In the genomic region with DNA sequence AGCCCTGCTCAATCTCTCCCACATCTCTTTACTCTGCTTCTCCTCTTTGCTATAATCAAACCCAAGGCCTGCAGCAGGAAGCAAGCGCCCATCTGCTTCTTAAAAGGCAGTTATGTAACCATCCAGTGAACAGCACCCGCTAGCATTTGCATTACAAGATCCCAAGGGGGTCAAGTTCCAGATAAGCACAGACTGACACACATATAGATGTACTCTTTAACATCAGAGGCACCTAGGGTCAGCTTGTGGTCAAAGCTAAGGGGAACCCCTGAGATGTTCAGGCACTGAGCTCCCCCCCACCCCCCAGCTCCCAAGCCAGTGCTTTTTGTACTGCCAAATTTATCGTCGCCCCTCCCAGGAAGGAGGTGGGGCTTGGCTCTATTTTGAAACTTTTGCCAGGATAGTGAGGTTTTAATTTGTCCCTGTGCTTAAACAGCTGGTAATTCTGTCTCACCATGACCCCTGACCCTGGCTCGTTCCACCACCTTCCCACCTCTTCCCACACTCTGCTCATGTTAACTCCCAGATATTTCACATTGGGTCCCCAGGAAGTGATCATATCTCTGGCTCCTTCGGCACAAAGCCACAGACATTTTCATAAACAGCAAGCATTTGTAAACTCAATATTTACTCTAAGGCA, we compare ENCODE assay signal across 9 mouse cellular contexts. TPM values are rescaled to one million over a fixed set of nuclear protein-coding genes. Genes with fewer than 3 reads are reported as not detected.
DNase-seq lines count a peak whose midpoint lies in the region; ATAC-seq and TF ChIP-seq lines count a peak whose summit lies in the region.
"Had no signal": no experiment of that assay in that cellular context is flagged by ENCODE, and none has a peak within 500 bp of the region (broad histone marks: within the 10 kb centered on the region; RNA-seq: fewer than 3 reads in every experiment).

No protein-coding gene starts in this region.

- peak overlapping the region; percentile 34 for H3K4me2 ChIP-seq in lung, embryonic 16.5 days (ENCODE audit: low read depth, low read length)
- H3K4me2 ChIP-seq in stomach, embryonic 14.5 days (replicated peaks; ENCODE audit: low read depth, low read length) = 0 out of 2 replicates have a peak overlapping the region, but pooled peaks have one; percentile 1

- no peak overlapping the region for H3K4me3 ChIP-seq in layer of hippocampus, adult 2 months
- H3K4me3 ChIP-seq in lung, embryonic 16.5 days (ENCODE audit: low read length) = no peak overlapping the region
- no peak overlapping the region for H3K4me3 ChIP-seq in stomach, embryonic 14.5 days (ENCODE audit: low read depth, low read length)

- no peak overlapping the region for H3K9ac ChIP-seq in lung, embryonic 16.5 days (ENCODE audit: low read length)
- no peak overlapping the region for H3K9ac ChIP-seq in stomach, embryonic 14.5 days (replicated peaks; ENCODE audit: low read depth, low read length)

- DNase-seq in urinary bladder, postnatal 25 days (ENCODE audit: low spot score) = peak; percentile 29
- DNase-seq in urinary bladder, postnatal 10 days (ENCODE audit: low spot score) = no peak
- DNase-seq in frontal cortex, postnatal 25 days (ENCODE audit: low spot score in 2 of 2) = peak; percentile 27 to 44
- DNase-seq in layer of hippocampus, adult 2 months (ENCODE audit: low spot score in 2 of 2) = peak; percentile 55 to 83
- DNase-seq in ovary, postnatal 14 days (ENCODE audit: low spot score) = no peak
- DNase-seq in retina, embryonic 14.5 days (ENCODE audit: low spot score) = no peak

- WGBS in lung, embryonic 16.5 days = 21% methylated on average over 6 of the region's 6 CpGs
- 48% methylated on average over 6 of the region's 6 CpGs for WGBS in stomach, embryonic 14.5 days

- peaks cover 46% of the 10 kb centered on the region for H3K4me1 ChIP-seq in lung, embryonic 16.5 days (replicated peaks; ENCODE audit: control insufficient read depth, insufficient read depth, low read length)
- peaks cover 15% of the 10 kb centered on the region; the same call in 1 of the 2 replicates for H3K4me1 ChIP-seq in stomach, embryonic 14.5 days (ENCODE audit: control insufficient read depth, insufficient read depth, low read length)

- H3K27me3 ChIP-seq in lung, embryonic 16.5 days (ENCODE audit: control insufficient read depth, insufficient read depth, low read depth, low read length) = no peaks in the 10 kb centered on the region
- H3K27me3 ChIP-seq in stomach, embryonic 14.5 days (ENCODE audit: control insufficient read depth, insufficient read depth, low read length) = no peaks in the 10 kb centered on the region

- ATAC-seq in lung, embryonic 16.5 days (ENCODE audit: low read depth) = peak; percentile 79
- ATAC-seq in stomach, embryonic 14.5 days (ENCODE audit: insufficient number of reproducible peaks, insufficient read depth, low FRiP score, low read depth) = no peak

- no peaks in the 10 kb centered on the region for H3K36me3 ChIP-seq in lung, embryonic 16.5 days (ENCODE audit: control insufficient read depth, insufficient read depth, low read length)
- no peaks in the 10 kb centered on the region for H3K36me3 ChIP-seq in stomach, embryonic 14.5 days (ENCODE audit: control insufficient read depth, insufficient read depth, low read length)

- H3K9me3 ChIP-seq in lung, embryonic 16.5 days (ENCODE audit: control insufficient read depth, low read length) = no peaks in the 10 kb centered on the region
- no peaks in the 10 kb centered on the region for H3K9me3 ChIP-seq in stomach, embryonic 14.5 days (ENCODE audit: control insufficient read depth, low read depth, low read length)

- H3K27ac ChIP-seq in layer of hippocampus, adult 2 months = peak overlapping the region; percentile 93
- peak overlapping the region; percentile 75 for H3K27ac ChIP-seq in lung, embryonic 16.5 days (ENCODE audit: low read length)
- peak overlapping the region; percentile 39; the same call in 1 of the 2 replicates for H3K27ac ChIP-seq in stomach, embryonic 14.5 days (ENCODE audit: low read length)

- no peak for TF ChIP-seq CTCF in layer of hippocampus, adult 2 months (conservative IDR thresholded peaks at IDR 0.05)

RNA-seq across cellular contexts. Expression of a gene that starts 7.1 kb away (rescaled TPM):
- 100 to 1,000 TPM; 125 to 134 TPM for total RNA-seq in layer of hippocampus, adult 2 months (2021)
- polyA plus RNA-seq in lung, embryonic 16.5 days (2015; fragmentation: Nextera tagmentation; extraction: Ambion mirVana) = 388 and 419 TPM in 2 replicates
- 68.4 and 74.6 TPM in 2 replicates for polyA plus RNA-seq in stomach, embryonic 14.5 days (2014; fragmentation: Nextera tagmentation; extraction: Ambion mirVana)

RNA-seq across cellular contexts. Expression of a gene that starts 32.2 kb away (rescaled TPM):
- 1 to 10 TPM; 5.5 to 6.8 TPM for total RNA-seq in layer of hippocampus, adult 2 months (2021)
- 2.7 and 3.4 TPM in 2 replicates for polyA plus RNA-seq in lung, embryonic 16.5 days (2015; fragmentation: Nextera tagmentation; extraction: Ambion mirVana)
- polyA plus RNA-seq in stomach, embryonic 14.5 days (2014; fragmentation: Nextera tagmentation; extraction: Ambion mirVana) = 2.2 and 2.7 TPM in 2 replicates

RNA-seq across cellular contexts. Expression of a gene that starts 40.8 kb away (rescaled TPM):
- total RNA-seq in layer of hippocampus, adult 2 months (2021) = 10 to 100 TPM; 68.1 to 76.2 TPM
- polyA plus RNA-seq in lung, embryonic 16.5 days (2015; fragmentation: Nextera tagmentation; extraction: Ambion mirVana) = 45.3 and 46.4 TPM in 2 replicates
- polyA plus RNA-seq in stomach, embryonic 14.5 days (2014; fragmentation: Nextera tagmentation; extraction: Ambion mirVana) = 52.9 and 56.3 TPM in 2 replicates

RNA-seq across cellular contexts. Expression of a gene that starts 41.2 kb away (rescaled TPM):
- total RNA-seq in layer of hippocampus, adult 2 months (2021) = 10 to 100 TPM; 17.7 to 22.9 TPM
- polyA plus RNA-seq in lung, embryonic 16.5 days (2015; fragmentation: Nextera tagmentation; extraction: Ambion mirVana) = 1.1 TPM in 2 replicates
- polyA plus RNA-seq in stomach, embryonic 14.5 days (2014; fragmentation: Nextera tagmentation; extraction: Ambion mirVana) = 2.2 and 3.3 TPM in 2 replicates

RNA-seq across cellular contexts. Expression of a gene that starts 41.2 kb away (rescaled TPM):
- not detected for total RNA-seq in layer of hippocampus, adult 2 months (2021)
- polyA plus RNA-seq in lung, embryonic 16.5 days (2015; fragmentation: Nextera tagmentation; extraction: Ambion mirVana) = not detected in 2 replicates
- 0.87 TPM in 1 of 2 replicates, not detected in the other for polyA plus RNA-seq in stomach, embryonic 14.5 days (2014; fragmentation: Nextera tagmentation; extraction: Ambion mirVana)
- polyA plus RNA-seq: gonadal fat pad, adult 2 months had no signal

Comparison
In these comparisons a context has a peak if more than half of its experiments do, and no peak if none do; other contexts are left out.
1. DNase-seq: peak in urinary bladder, postnatal 25 days (single experiment), frontal cortex, postnatal 25 days (2 of 2) and layer of hippocampus, adult 2 months (2 of 2); none in urinary bladder, postnatal 10 days (single experiment), ovary, postnatal 14 days (single experiment) and retina, embryonic 14.5 days (single experiment).
2. H3K27ac ChIP-seq: peak in every context shown above with its lines; median percentile 93 in layer of hippocampus, adult 2 months; 75 in lung, embryonic 16.5 days; 39 in stomach, embryonic 14.5 days.